Mouse (Mus musculus): Measurements from ENCODE around the gene Gm11938.

DNA sequence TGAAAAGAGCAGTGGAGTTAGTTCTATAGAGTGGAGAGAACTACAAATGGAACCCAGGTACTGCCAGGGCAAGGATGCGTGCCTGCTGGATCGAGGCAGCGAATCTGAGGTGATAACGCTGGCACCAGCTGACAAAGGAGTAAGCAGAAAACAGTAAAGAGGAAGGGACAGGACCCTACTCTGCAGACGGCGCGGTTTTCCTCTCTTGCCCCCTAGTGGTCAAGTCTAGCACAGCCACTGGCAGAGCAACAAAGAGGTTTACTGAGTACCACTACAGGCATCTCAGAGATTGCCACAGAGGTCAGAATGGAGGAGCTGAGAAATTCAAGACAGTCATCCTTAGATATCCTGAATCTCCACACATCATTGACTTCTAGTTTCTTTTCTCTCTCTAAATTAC, 29.0 kb downstream of the Gm11938 start:
- peak; percentile 87; the same call in 1 of the 2 replicates for TF ChIP-seq CTCF (IDR thresholded peaks at IDR 0.05; ENCODE audit: extremely low read depth, insufficient read length, insufficient replicate concordance, low read depth, low read length)
- no peak for TF ChIP-seq POLR2A (IDR thresholded peaks at IDR 0.05; ENCODE audit: low read depth, low read length)
